Mouse (Mus musculus) neural tube, embryonic 14.5 days (tissue): ENCODE results near the gene Gm45062. TPM values are rescaled to one million over a fixed set of nuclear protein-coding genes. Genes with fewer than 3 reads are reported as not detected.

ENCODE experiments used
- ATAC-seq: fragments of 200-750 bp; cut with Nextera tagmentation; 2 replicates; pipeline ENCODE4 v1.8.0; 2017; ENCODE audit warnings: low read depth, mild to moderate bottlenecking, moderate TSS enrichment, moderate library complexity
- H3K27ac ChIP-seq: fragments of 300-500 bp; sonication (generic); 2 replicates; pipeline ENCODE4 v1.5.1; 2014; ENCODE audit warnings: low read depth, mild to moderate bottlenecking, control low read depth, low read length, moderate library complexity, mixed read lengths
- H3K27me3 ChIP-seq: fragments of 300-500 bp; sonication (generic); 2 replicates; pipeline ENCODE4 v1.6.1; 2014; ENCODE audit warnings: low read length; ENCODE audit not compliant: control insufficient read depth, insufficient read depth
- H3K36me3 ChIP-seq: fragments of 300-500 bp; sonication (generic); 2 replicates; pipeline ENCODE4 v1.6.1; 2014; ENCODE audit warnings: low read length, mixed read lengths; ENCODE audit not compliant: control insufficient read depth, insufficient read depth
- H3K4me1 ChIP-seq: fragments of 300-500 bp; sonication (generic); 2 replicates; pipeline ENCODE4 v1.6.1; 2014; ENCODE audit warnings: low read length; ENCODE audit not compliant: control insufficient read depth, insufficient read depth
- H3K4me2 ChIP-seq: fragments of 300-500 bp; sonication (generic); 2 replicates; pipeline ENCODE4 v1.6.1; 2014; ENCODE audit warnings: mild to moderate bottlenecking, low read depth, low read length, control low read depth
- H3K4me3 ChIP-seq: fragments of 300-500 bp; sonication (generic); 2 replicates; pipeline ENCODE4 v1.5.1; 2014; ENCODE audit warnings: low read depth, low read length, control low read depth, mixed read lengths
- H3K9ac ChIP-seq: fragments of 300-500 bp; sonication (generic); replicated peaks from 2 replicates; pipeline ENCODE4 v1.6.1; 2014; ENCODE audit warnings: low read depth, mild to moderate bottlenecking, control low read depth, low read length, mixed read lengths
- H3K9me3 ChIP-seq: fragments of 300-500 bp; sonication (generic); 2 replicates; pipeline ENCODE4 v1.6.1; 2016; ENCODE audit warnings: low read length; ENCODE audit not compliant: control insufficient read depth
- WGBS: fragments of 180-500 bp; shearing (Covaris S2); extraction: QIAGEN DNeasy Blood & Tissue Kit; methylation state at CpG from one replicate; pipeline ENCODE4 v1.1.7; 2014; 5-methylcytosine and 5-hydroxymethylcytosine counted together
- polyA plus RNA-seq: library from polyadenylated mRNA; unstranded; fragments of >200 nt; fragmentation: Nextera tagmentation; extraction: Ambion mirVana; gene quantifications from 2 replicates; pipeline ENCODE4 v1.2.1, GENCODE M21; 2014

Gene Gm45062
- polyA plus RNA-seq, 1 experiment from 2014 or later, result 7.7 TPM

GRCm38 (mm10) chr6:8339453-8339852, 80.2 kb downstream of the Gm45062 start:
- Histone ChIP-seq H3K4me1 (no peaks in the 10 kb centered on the region), H3K4me3 (no peak overlapping the region), H3K36me3 (no peaks in the 10 kb centered on the region), H3K4me2 (no peak overlapping the region), H3K27me3 (no peaks in the 10 kb centered on the region), H3K9me3 (no peaks in the 10 kb centered on the region), H3K9ac (no peak overlapping the region), H3K27ac (no peak overlapping the region)
- no peak for ATAC-seq
- 89% methylated on average over 6 of the region's 6 CpGs for WGBS

GRCm38 (mm10) chr6:8343271-8343670, 84.0 kb downstream of the Gm45062 start:
- WGBS, result 96% methylated on average over 4 of the region's 4 CpGs
- Histone ChIP-seq H3K9me3 (no peaks in the 10 kb centered on the region), H3K4me2 (no peak overlapping the region), H3K27ac (no peak overlapping the region), H3K9ac (no peak overlapping the region), H3K4me1 (no peaks in the 10 kb centered on the region), H3K36me3 (no peaks in the 10 kb centered on the region), H3K4me3 (no peak overlapping the region), H3K27me3 (no peaks in the 10 kb centered on the region)
- no peak for ATAC-seq

GRCm38 (mm10) chr6:8345219-8345856, 86.1 kb downstream of the Gm45062 start:
- Histone ChIP-seq H3K4me3 (no peak overlapping the region), H3K9ac (no peak overlapping the region), H3K27me3 (no peaks in the 10 kb centered on the region), H3K36me3 (no peaks in the 10 kb centered on the region), H3K9me3 (no peaks in the 10 kb centered on the region), H3K4me2 (no peak overlapping the region), H3K27ac (no peak overlapping the region), H3K4me1 (no peaks in the 10 kb centered on the region)
- WGBS, result 78% methylated on average over 5 of the region's 5 CpGs
- ATAC-seq, result no peak

GRCm38 (mm10) chr6:8347154-8347553, 87.9 kb downstream of the Gm45062 start:
- Histone ChIP-seq H3K9me3 (no peaks in the 10 kb centered on the region), H3K27ac (no peak overlapping the region), H3K4me2 (no peak overlapping the region), H3K4me1 (peaks cover under 1% of the 10 kb centered on the region; the same call in 1 of the 2 replicates), H3K9ac (no peak overlapping the region), H3K27me3 (no peaks in the 10 kb centered on the region), H3K36me3 (no peaks in the 10 kb centered on the region), H3K4me3 (no peak overlapping the region)
- WGBS, result 89% methylated on average over 2 of the region's 2 CpGs
- no peak for ATAC-seq

- no peaks in the 10 kb centered on the region for H3K27me3 ChIP-seq
These were observed 89.1 kb downstream of the Gm45062 start for GRCm38 (mm10) chr6:8348344-8348743.

GRCm38 (mm10) chr6:8349060-8349670, 89.9 kb downstream of the Gm45062 start:
- Histone ChIP-seq H3K9me3 (no peaks in the 10 kb centered on the region), H3K36me3 (no peaks in the 10 kb centered on the region), H3K27me3 (no peaks in the 10 kb centered on the region), H3K4me2 (no peak overlapping the region), H3K27ac (no peak overlapping the region), H3K4me3 (no peak overlapping the region), H3K4me1 (peaks cover 18% of the 10 kb centered on the region), H3K9ac (no peak overlapping the region)
- ATAC-seq, result no peak
- 89% methylated on average over 2 of the region's 2 CpGs for WGBS

More at GRCm38 (mm10) chr6:8348344-8348743, 89.1 kb downstream of the Gm45062 start:
- no peaks in the 10 kb centered on the region for H3K36me3 ChIP-seq
- peaks cover 11% of the 10 kb centered on the region for H3K4me1 ChIP-seq
- H3K4me3 ChIP-seq, result no peak overlapping the region
- H3K4me2 ChIP-seq, result no peak overlapping the region
- WGBS, result 91% methylated on average over 1 of the region's 1 CpGs
- no peak overlapping the region for H3K27ac ChIP-seq
- no peaks in the 10 kb centered on the region for H3K9me3 ChIP-seq
- no peak for ATAC-seq
- H3K9ac ChIP-seq, result no peak overlapping the region

- ATAC-seq, result no peak
- WGBS, result 79% methylated on average over 2 of the region's 2 CpGs
- Histone ChIP-seq H3K4me3 (no peak overlapping the region), H3K27ac (no peak overlapping the region), H3K4me2 (no peak overlapping the region), H3K9me3 (no peaks in the 10 kb centered on the region), H3K4me1 (peaks cover 18% of the 10 kb centered on the region), H3K9ac (no peak overlapping the region), H3K27me3 (no peaks in the 10 kb centered on the region), H3K36me3 (no peaks in the 10 kb centered on the region)
These were observed 92.3 kb downstream of the Gm45062 start for GRCm38 (mm10) chr6:8351507-8351906.

- no peaks in the 10 kb centered on the region for H3K36me3 ChIP-seq
- peaks cover 18% of the 10 kb centered on the region for H3K4me1 ChIP-seq
- peak; percentile 85 for ATAC-seq
- no peak overlapping the region for H3K9ac ChIP-seq
- peak overlapping the region; percentile 39 for H3K4me2 ChIP-seq
- H3K4me3 ChIP-seq, result no peak overlapping the region
- no peaks in the 10 kb centered on the region for H3K9me3 ChIP-seq
- WGBS, result 9% methylated on average over 12 of the region's 12 CpGs
- H3K27me3 ChIP-seq, result no peaks in the 10 kb centered on the region
- peak overlapping the region; percentile 57; the same call in 1 of the 2 replicates for H3K27ac ChIP-seq
These were observed 93.4 kb downstream of the Gm45062 start for GRCm38 (mm10) chr6:8352533-8353168.

GRCm38 (mm10) chr6:8353461-8353860, 94.2 kb downstream of the Gm45062 start:
- peaks cover 18% of the 10 kb centered on the region for H3K4me1 ChIP-seq
- H3K4me2 ChIP-seq, result no peak overlapping the region
- H3K27me3 ChIP-seq, result no peaks in the 10 kb centered on the region
- 31% methylated on average over 4 of the region's 4 CpGs for WGBS
- H3K36me3 ChIP-seq, result no peaks in the 10 kb centered on the region
- no peaks in the 10 kb centered on the region for H3K9me3 ChIP-seq
- no peak overlapping the region for H3K27ac ChIP-seq
- ATAC-seq, result no peak
- H3K4me3 ChIP-seq, result no peak overlapping the region
- no peak overlapping the region for H3K9ac ChIP-seq
